Mouse (Mus musculus): ENCODE data around the gene Hoxa9.

Gene Hoxa9

GRCm38 (mm10) chr6:52182030-52182429 is 48.9 kb downstream of the Hoxa9 start:
- DNase-seq (ENCODE audit: low read depth, low spot score) = no peak

GRCm38 (mm10) chr6:52180726-52181125 is 50.2 kb downstream of the Hoxa9 start:
- DNase-seq (ENCODE audit: low read depth, low spot score) = no peak

GRCm38 (mm10) chr6:52180213-52180710 is 50.6 kb downstream of the Hoxa9 start:
- DNase-seq (ENCODE audit: low read depth, low spot score) = no peak

GRCm38 (mm10) chr6:52179690-52180089 is 51.2 kb downstream of the Hoxa9 start:
- DNase-seq (ENCODE audit: low read depth, low spot score) = no peak

DNA sequence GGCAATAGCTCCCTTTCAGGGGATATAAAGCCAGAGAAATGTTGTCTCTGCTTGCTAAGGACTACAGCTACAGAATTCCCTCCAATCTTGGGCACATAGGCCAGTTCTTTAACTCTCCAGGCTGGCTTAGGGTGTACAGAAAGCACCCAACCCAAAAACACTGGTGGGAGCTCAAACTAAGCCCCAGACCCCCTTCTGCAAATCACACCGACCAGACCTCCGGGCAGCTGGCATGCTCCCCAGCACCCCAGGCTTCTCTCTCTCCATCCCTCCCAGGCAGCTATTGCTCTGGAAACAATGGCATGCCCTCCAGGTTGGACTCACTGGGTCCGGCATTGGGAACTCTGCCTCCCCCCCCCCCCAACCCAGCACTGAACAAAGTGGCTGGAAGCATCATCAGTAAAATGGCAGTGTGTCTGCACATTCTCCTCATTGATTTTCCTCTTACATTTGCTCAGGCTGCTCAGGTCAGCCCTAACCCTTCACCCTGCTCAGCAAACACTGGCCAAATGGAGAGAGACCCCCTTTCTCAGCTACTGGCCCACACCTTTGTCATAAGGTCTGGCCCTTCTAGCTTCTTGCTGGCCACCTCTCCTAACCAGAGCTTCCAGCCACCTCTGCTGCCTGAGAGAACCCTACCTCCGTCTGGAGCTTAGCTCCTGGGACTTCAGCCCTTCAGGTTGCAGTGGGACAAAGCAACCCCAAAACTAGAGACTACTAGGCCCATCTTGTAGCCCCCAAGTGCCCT is 51.8 kb downstream of the Hoxa9 start:
- DNase-seq (ENCODE audit: low read depth, low spot score) = no peak

DNA sequence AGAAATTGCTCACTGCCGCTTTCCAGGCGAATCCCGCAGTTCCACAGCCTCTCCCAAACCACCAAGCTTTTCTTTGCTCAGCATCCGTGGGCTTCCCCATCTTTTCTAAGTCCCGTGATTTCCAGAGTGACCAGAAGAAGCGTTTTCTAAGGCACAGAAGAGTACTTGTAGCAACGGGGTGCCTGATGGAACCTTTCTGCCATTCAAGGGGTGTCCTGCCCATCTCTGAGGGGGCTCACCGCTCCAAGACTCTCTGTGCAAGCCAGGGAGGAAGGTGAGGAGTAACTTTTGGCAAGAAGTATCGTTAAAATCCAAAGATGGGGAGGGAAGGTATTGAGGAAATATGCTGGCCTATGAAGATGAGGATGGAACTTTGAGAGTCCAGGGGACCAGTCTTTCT is 53.1 kb downstream of the Hoxa9 start:
- DNase-seq (ENCODE audit: low read depth, low spot score) = no peak

DNA sequence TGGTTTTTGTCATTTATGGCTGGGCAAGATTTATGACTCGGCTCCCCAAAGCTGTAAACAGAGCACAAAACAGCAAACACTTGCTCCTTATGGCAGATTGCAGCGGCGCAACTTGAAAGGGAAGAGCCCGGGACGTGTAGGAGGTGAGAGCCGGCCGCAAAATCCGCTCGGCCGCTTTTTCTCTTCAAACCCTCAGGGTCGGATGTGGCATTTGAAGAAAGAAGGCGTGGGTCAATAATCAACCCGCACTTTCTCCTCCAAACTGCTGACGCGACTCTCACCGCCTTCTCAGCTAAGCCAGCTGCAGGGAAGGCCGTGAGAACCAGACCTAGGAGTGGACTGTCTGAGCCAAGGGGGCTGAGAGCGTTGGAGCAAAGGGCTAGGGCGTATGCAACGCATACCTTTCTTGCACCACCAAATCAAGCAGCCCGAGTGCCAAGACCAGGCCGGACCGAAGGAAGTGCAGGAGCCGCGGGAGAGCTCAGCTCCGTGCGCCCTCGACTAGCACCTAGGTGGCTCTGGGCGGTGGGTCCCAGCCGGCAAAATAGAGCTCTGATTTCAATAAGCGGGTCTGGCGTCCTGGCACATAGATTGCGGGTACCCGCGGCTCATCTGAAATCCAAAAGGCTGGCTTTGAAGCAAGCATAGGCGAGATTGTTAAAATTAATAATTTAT is 53.7 kb downstream of the Hoxa9 start, which contains the start of gene 5730596B20Rik:
5730596B20Rik (plus strand) TSS at position 438 of the 675 bp plus-strand sequence.
- DNase-seq (ENCODE audit: low read depth, low spot score) = no peak

GRCm38 (mm10) chr6:52176391-52176790 is 54.5 kb downstream of the Hoxa9 start:
- DNase-seq (ENCODE audit: low read depth, low spot score) = no peak

- no peak for DNase-seq (ENCODE audit: low read depth, low spot score)
These were observed 55.0 kb downstream of the Hoxa9 start for GRCm38 (mm10) chr6:52175864-52176263.

- no peak for DNase-seq (ENCODE audit: low read depth, low spot score)
These were observed 55.7 kb downstream of the Hoxa9 start for GRCm38 (mm10) chr6:52174968-52175751.

DNA sequence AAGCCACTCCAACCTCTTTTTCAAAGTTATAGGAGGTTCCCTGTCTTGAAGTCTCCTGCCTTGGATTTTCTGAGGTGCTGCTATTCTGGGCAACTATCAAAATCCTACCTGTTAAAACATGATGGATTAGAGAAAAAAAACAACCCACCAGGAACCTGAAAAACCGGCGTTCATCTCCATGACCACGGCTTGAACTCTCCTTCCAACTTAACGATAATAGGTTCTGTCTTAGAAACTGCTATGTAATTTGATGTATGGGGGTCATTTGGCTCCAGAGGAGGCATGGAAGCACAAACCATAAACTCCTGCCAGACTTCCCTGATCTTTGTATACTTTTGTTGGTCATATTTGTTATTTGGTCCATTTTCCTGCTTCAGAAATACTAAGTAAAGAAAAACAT is 57.2 kb downstream of the Hoxa9 start:
- no peak for DNase-seq (ENCODE audit: low read depth, low spot score)

All from A20 (cell line).